Mouse (Mus musculus) mammary gland, adult 2 months (tissue): ENCODE data around the gene Daam2. TPM values are rescaled to one million over a fixed set of nuclear protein-coding genes. Genes with fewer than 3 reads are reported as not detected.

ENCODE experiments used
- polyA plus RNA-seq: library from polyadenylated mRNA; depleted of rRNA; stranded (reverse); fragments of >200 nt; gene quantifications from 2 replicates; pipeline ENCODE4 v1.2.3, GENCODE M21; 2012; ENCODE audit warnings: low replicate concordance; rRNA removed

Gene Daam2
- polyA plus RNA-seq: 3.7 and 5.2 TPM in 2 replicates

GRCm38 (mm10) chr17:49563830-49564470 lies at the start of gene Daam2:
Daam2 (minus strand) TSS chr17:49564343.

DNA sequence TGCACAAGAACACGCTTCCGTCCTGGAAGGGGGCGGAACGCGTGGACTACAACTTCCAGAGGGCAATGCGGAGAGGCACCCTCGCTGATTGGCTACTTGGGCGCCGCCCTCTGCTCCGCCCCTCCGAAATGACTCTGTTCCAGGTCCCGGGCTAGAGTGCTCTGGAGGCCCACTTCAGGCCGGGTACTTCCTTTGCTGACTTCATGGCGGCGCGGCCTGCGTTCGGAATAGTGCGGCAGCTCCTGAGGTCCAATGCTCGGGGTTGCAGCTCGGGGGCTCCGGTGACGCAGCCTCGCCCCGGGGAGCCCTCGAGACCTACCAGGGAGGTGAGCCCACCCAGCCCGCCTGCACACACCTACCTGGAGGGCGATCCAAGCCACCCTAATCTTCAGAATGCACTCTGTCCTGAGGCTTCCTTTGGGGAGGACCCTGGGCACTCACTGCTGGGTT lies 135.9 kb downstream of the Daam2 start, which contains the start of gene Mocs1:
Gene Mocs1, plus strand, starts transcription at position 124 of the 450 bp plus-strand sequence.

Other genes with a start within 250 kb of the Daam2 start
- 37.4 and 48.7 TPM in 2 replicates for gene Mocs1, start 136.0 kb downstream of the Daam2 start, polyA plus RNA-seq
- 0.05 and 0.06 TPM in 2 replicates for gene Kif6, start 50.8 kb upstream of the Daam2 start, polyA plus RNA-seq